Mouse (Mus musculus): ENCODE measurements around the gene Clec16a.

- TF ChIP-seq POLR2A (IDR thresholded peaks at IDR 0.05; ENCODE audit: borderline replicate concordance, control insufficient read depth, low read depth, low read length) = no peak
- TF ChIP-seq CTCF (IDR thresholded peaks at IDR 0.05; ENCODE audit: control insufficient read depth, insufficient read depth, low read length) = no peak
These were observed 183.7 kb downstream of the Clec16a start for GRCm38 (mm10) chr16:10728886-10729285.
